ENCODE assay signal across 29 mouse cellular contexts in the genomic region with DNA sequence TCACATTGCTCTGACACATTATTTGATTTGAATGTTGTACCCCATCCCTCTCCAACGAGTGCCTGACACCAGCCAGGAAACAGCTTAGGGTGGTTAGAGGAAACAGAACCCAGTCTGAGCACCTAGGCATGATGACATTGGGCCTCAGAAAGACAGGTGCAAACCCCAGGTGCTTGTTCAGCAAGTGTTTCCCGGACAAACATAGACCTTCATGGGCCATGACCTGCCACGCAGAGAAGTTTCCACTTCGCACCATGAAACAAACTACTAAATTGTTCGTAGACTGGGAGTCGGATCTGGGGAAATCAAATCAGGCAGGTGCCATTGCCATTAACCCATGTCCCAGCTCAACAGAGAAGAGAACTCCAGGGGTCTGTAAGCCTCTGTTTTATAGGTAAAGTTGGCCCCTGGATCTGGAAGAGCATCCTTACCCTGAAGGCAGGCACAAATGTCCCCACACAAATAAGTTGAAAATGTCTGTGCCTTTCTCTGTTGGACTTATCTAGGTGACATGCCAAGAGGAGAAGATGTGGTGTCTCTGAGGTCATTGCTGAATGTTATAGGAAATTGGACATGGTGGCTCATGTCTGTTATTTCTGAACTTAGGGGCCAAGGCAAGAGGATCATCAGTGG.
"Had no signal": no experiment of that assay in that cellular context is flagged by ENCODE, and none has a peak within 500 bp of the region (broad histone marks: within the 10 kb centered on the region; RNA-seq: fewer than 3 reads in every experiment).

No protein-coding gene starts in this region.

- H3K36me3 ChIP-seq: limb, embryonic 10.5 days; limb, embryonic 12.5 days; limb, embryonic 13.5 days; limb, embryonic 15.5 days; liver, embryonic 12.5 days; liver, embryonic 13.5 days; liver, embryonic 15.5 days; lung, embryonic 15.5 days; midbrain, embryonic 10.5 days; midbrain, embryonic 12.5 days; midbrain, embryonic 13.5 days; midbrain, embryonic 15.5 days had no signal

- DNase-seq: left cerebral cortex, postnatal 4 days; liver; liver, embryonic 13.5 days; liver, postnatal 0 days; lung, adult 18-20 months; lung, adult 2 months; lung, embryonic 14.5 days; lung, postnatal 10 days; lung, postnatal 14 days; lung, postnatal 36 days; lung, postnatal 4 days; midbrain, embryonic 14.5 days had no signal

- H3K4me3 ChIP-seq: limb, embryonic 10.5 days; limb, embryonic 12.5 days; limb, embryonic 13.5 days; limb, embryonic 15.5 days; liver, embryonic 12.5 days; liver, embryonic 13.5 days; liver, embryonic 15.5 days; lung, embryonic 15.5 days; megakaryocyte, embryonic 14.5 days; midbrain, embryonic 10.5 days; midbrain, embryonic 12.5 days; midbrain, embryonic 13.5 days; midbrain, embryonic 15.5 days; myocyte had no signal

- H3K27me3 ChIP-seq: limb, embryonic 12.5 days; limb, embryonic 13.5 days; limb, embryonic 15.5 days; liver, embryonic 12.5 days; liver, embryonic 13.5 days; liver, embryonic 15.5 days; lung, embryonic 15.5 days; megakaryocyte, embryonic 14.5 days; midbrain, embryonic 12.5 days; midbrain, embryonic 13.5 days; midbrain, embryonic 15.5 days had no signal

- H3K9ac ChIP-seq: limb, embryonic 12.5 days; limb, embryonic 13.5 days; limb, embryonic 15.5 days; liver, embryonic 12.5 days; liver, embryonic 13.5 days; liver, embryonic 14.5 days; liver, embryonic 15.5 days; liver, postnatal 0 days; lung, embryonic 14.5 days; lung, embryonic 15.5 days; midbrain, embryonic 12.5 days; midbrain, embryonic 13.5 days; midbrain, embryonic 15.5 days had no signal

- H3K9me3 ChIP-seq: limb, embryonic 10.5 days; limb, embryonic 12.5 days; limb, embryonic 13.5 days; limb, embryonic 15.5 days; liver, embryonic 12.5 days; liver, embryonic 13.5 days; liver, embryonic 15.5 days; lung, embryonic 15.5 days; midbrain, embryonic 10.5 days; midbrain, embryonic 12.5 days; midbrain, embryonic 13.5 days; midbrain, embryonic 15.5 days had no signal

- H3K27ac ChIP-seq: limb, embryonic 10.5 days; limb, embryonic 12.5 days; limb, embryonic 13.5 days; limb, embryonic 15.5 days; liver, embryonic 12.5 days; liver, embryonic 13.5 days; liver, embryonic 14.5 days; liver, embryonic 15.5 days; lung, embryonic 15.5 days; macrophage; midbrain, embryonic 10.5 days; midbrain, embryonic 12.5 days; midbrain, embryonic 13.5 days; midbrain, embryonic 15.5 days had no signal

- H3K4me1 ChIP-seq: limb, embryonic 10.5 days; limb, embryonic 12.5 days; limb, embryonic 13.5 days; limb, embryonic 15.5 days; liver, embryonic 12.5 days; liver, embryonic 13.5 days; liver, embryonic 15.5 days; lung, embryonic 15.5 days; megakaryocyte, embryonic 14.5 days; midbrain, embryonic 10.5 days; midbrain, embryonic 12.5 days; midbrain, embryonic 13.5 days; midbrain, embryonic 15.5 days had no signal

- H3K4me2 ChIP-seq: limb, embryonic 12.5 days; limb, embryonic 13.5 days; limb, embryonic 15.5 days; liver, embryonic 11.5 days; liver, embryonic 12.5 days; liver, embryonic 13.5 days; liver, embryonic 15.5 days; lung, embryonic 14.5 days; lung, embryonic 15.5 days; midbrain, embryonic 11.5 days; midbrain, embryonic 12.5 days; midbrain, embryonic 13.5 days; midbrain, embryonic 15.5 days had no signal
